Mouse (Mus musculus) ES-Bruce4 (cell line): ENCODE measurements around the gene Ubash3a.

ENCODE experiments used
- CTCF ChIP-seq: IDR thresholded peaks from one replicate; pipeline ENCODE4 v1.8.1; 2011; ENCODE audit warnings: low read depth, low read length
- POLR2A ChIP-seq: IDR thresholded peaks from one replicate; pipeline ENCODE4 v1.8.1; 2011; ENCODE audit warnings: low read length; ENCODE audit not compliant: insufficient read depth

DNA sequence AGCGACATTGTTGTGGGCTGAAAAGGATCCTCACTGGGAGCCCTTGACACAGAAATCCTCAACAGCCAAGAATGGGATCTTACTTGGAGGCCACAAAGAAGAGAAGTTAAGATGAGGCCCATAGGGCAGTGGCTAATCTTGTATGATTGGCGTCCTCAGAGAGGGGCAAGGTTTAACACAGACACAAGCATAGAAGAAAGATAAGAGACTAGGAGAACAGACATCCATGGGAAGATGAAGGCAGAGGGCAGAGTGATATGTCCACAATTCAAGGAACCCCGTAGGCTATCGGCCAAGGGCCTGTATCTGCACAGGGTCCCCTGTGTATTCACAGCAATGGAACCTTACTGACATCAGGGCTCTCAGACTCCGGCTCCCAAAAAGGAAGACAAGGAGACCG is 12.5 kb upstream of the Ubash3a start:
- no peak for TF ChIP-seq CTCF
- no peak for TF ChIP-seq POLR2A
